Mouse (Mus musculus) heart, postnatal 25 days (tissue): Measurements from ENCODE around the gene Tmem234. TPM values are rescaled to one million over a fixed set of nuclear protein-coding genes. Genes with fewer than 3 reads are reported as not detected.

ENCODE experiments used
- DNase-seq: peaks from one replicate; pipeline ENCODE4 v3.0.0; 2022; ENCODE audit warnings: low spot score
- intact Hi-C: fragments of 180-260 bp; cut with DNase I; formaldehyde crosslinking; loops from one replicate; pipeline ENCODE4 v1.15.1; 2025
- total RNA-seq, 2 experiments: library from RNA; stranded (reverse); gene quantifications; 2 replicates each; pipeline ENCODE4 v1.2.3; 2021

Tmem234 gene
- total RNA-seq, 2 experiments from 2014 or later = 38.5 to 42.3 TPM

- intact Hi-C loops = no loop called here
- DNase-seq = no peak
Measured at GRCm38 (mm10) chr4:129577688-129578087, 22.8 kb upstream of the Tmem234 start.

- no peak for DNase-seq
- intact Hi-C loops = no loop called here
Measured at GRCm38 (mm10) chr4:129578466-129578865, 22.0 kb upstream of the Tmem234 start, which contains the start of gene Fam167b. TSS of gene Fam167b (minus strand) at chr4:129578549.

- DNase-seq = no peak
- intact Hi-C loops = no loop called here
Measured at GRCm38 (mm10) chr4:129580347-129580746, 20.1 kb upstream of the Tmem234 start.

GRCm38 (mm10) chr4:129582251-129582650 lies 18.2 kb upstream of the Tmem234 start:
- DNase-seq = no peak
- intact Hi-C loops = no loop called here

GRCm38 (mm10) chr4:129584370-129584769 lies 16.1 kb upstream of the Tmem234 start:
- intact Hi-C loops = no loop called here
- no peak for DNase-seq

- intact Hi-C loops = loop anchor here (1.0 kb wide), 1 partner anchor 23 kb away; no protein-coding TSS in a partner anchor
- peak; percentile 71 for DNase-seq
Measured at GRCm38 (mm10) chr4:129584884-129585608, 15.4 kb upstream of the Tmem234 start.

GRCm38 (mm10) chr4:129585773-129586172 lies 14.7 kb upstream of the Tmem234 start:
- DNase-seq = no peak
- intact Hi-C loops = loop anchor here (1.0 kb wide), 1 partner anchor 23 kb away; no protein-coding TSS in a partner anchor

- intact Hi-C loops = no loop called here
- no peak for DNase-seq
Measured at GRCm38 (mm10) chr4:129586943-129587342, 13.5 kb upstream of the Tmem234 start.

- intact Hi-C loops = no loop called here
- DNase-seq = no peak
Measured at GRCm38 (mm10) chr4:129588865-129589264, 11.6 kb upstream of the Tmem234 start.

- peak; percentile 52 for DNase-seq
- intact Hi-C loops = loop anchor here (1.0 to 10.0 kb wide), 4 partner anchors 23 to 274 kb away; partner anchors contain the start of genes Fam229a, Rbbp4, Tssk3 and Zbtb8os
Measured at GRCm38 (mm10) chr4:129608426-129609025, 8.1 kb downstream of the Tmem234 start.

GRCm38 (mm10) chr4:129609139-129609631 lies 8.7 kb downstream of the Tmem234 start:
- intact Hi-C loops = loop anchor here (5.0 to 10.0 kb wide), 3 partner anchors 62 to 274 kb away; partner anchors contain the start of genes Fam229a, Rbbp4, Tssk3 and Zbtb8os
- no peak for DNase-seq

GRCm38 (mm10) chr4:129610026-129610425 lies 9.6 kb downstream of the Tmem234 start:
- intact Hi-C loops = no loop called here
- DNase-seq = no peak

GRCm38 (mm10) chr4:129610472-129610871 lies 10.0 kb downstream of the Tmem234 start:
- intact Hi-C loops = no loop called here
- no peak for DNase-seq

- DNase-seq = no peak
- intact Hi-C loops = no loop called here
Measured at GRCm38 (mm10) chr4:129614093-129614492, 13.6 kb downstream of the Tmem234 start, which contains the start of gene Dcdc2b. TSS of gene Dcdc2b (minus strand) at chr4:129614257.

GRCm38 (mm10) chr4:129615801-129616290 lies 15.4 kb downstream of the Tmem234 start:
- DNase-seq = no peak
- intact Hi-C loops = no loop called here

- DNase-seq = no peak
- intact Hi-C loops = no loop called here
Measured at GRCm38 (mm10) chr4:129616631-129617030, 16.2 kb downstream of the Tmem234 start.

- no peak for DNase-seq
- intact Hi-C loops = no loop called here
Measured at GRCm38 (mm10) chr4:129617121-129617641, 16.7 kb downstream of the Tmem234 start.

- intact Hi-C loops = no loop called here
- no peak for DNase-seq
Measured at GRCm38 (mm10) chr4:129618031-129618430, 17.6 kb downstream of the Tmem234 start.

- peak; percentile 94 for DNase-seq
- intact Hi-C loops = no loop called here
Measured at GRCm38 (mm10) chr4:129618786-129619691, 18.6 kb downstream of the Tmem234 start, which contains the start of gene Iqcc. TSS of gene Iqcc (minus strand) at chr4:129619099.
